Mouse (Mus musculus): ENCODE results near the gene Olfr402. TPM values are rescaled to one million over a fixed set of nuclear protein-coding genes. Genes with fewer than 3 reads are reported as not detected.
"Not testable (repeated sequence)": the region's sequence is repeated elsewhere in the genome, so short reads cannot be mapped to it uniquely, and the experiment has no call there.

Olfr402 gene
- polyA plus RNA-seq (2016; fragmentation: Nextera tagmentation; extraction: Ambion mirVana), result not detected in 2 replicates

DNA sequence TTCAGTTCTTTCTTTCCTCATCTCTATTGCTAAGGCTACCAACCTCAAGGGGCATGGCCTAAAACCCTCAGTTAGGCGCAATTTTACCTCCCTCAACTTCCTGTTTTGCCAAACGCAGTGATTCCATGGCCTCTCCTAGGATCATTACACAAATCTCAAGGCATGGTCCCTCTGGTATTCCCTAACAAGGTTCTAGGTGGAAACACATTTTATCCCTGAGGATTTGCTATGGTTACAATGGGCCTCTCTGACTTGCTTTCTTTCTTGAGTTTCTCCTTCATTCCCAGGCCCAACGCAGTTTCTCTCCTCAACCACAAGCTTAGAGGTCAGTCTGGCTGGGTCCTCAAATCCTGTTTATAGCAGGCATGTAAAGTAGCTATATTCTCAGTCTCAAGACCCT, at the start of gene Olfr402:
TSS of gene Olfr402 (plus strand) at position 301 of the 400 bp plus-strand sequence.
- Histone ChIP-seq H3K27me3 (ENCODE audit: poor library complexity, severe bottlenecking) (no peaks in the 10 kb centered on the region), H3K4me1 (no peaks in the 10 kb centered on the region), H3K27ac (no peak within 1 kb of the TSS), H3K4me3 (no peak within 1 kb of the TSS), H3K36me3 (replicated peaks) (no peaks in the 10 kb centered on the region), H3K9me3 (peaks cover 83% of the 10 kb centered on the region)
- 62% methylated on average over 3 of the region's 3 CpGs for WGBS
- DNase-seq (ENCODE audit: extremely low spot score, low spot score), result no peak

DNA sequence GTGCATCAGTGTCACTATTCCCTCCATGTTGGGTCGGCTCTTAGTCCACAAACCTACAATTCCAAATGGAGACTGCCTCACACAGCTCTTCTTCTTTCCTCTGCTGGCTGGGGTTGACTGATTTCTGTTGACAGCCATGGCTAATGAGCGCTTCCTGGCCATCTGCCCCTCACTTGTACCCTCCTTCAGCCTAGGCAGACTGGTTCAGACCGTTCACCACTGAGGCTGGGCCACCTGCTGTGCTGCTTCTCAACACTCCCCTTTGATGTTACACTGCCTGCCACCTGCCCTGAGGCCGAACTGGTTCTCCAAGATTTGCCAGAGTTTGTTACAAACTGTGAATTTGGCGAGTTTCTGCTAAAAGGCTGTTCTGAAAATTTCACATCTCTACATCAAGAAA, 48.3 kb upstream of the Olfr402 start:
- Histone ChIP-seq H3K9me3 (peaks cover 62% of the 10 kb centered on the region), H3K4me1 (no peaks in the 10 kb centered on the region), H3K36me3 (replicated peaks) (no peaks in the 10 kb centered on the region), H3K4me3 (no peak overlapping the region), H3K27ac (no peak overlapping the region), H3K27me3 (ENCODE audit: poor library complexity, severe bottlenecking) (no peaks in the 10 kb centered on the region)
- DNase-seq (ENCODE audit: extremely low spot score, low spot score), result no peak
- 43% methylated on average over 5 of the region's 5 CpGs for WGBS

DNA sequence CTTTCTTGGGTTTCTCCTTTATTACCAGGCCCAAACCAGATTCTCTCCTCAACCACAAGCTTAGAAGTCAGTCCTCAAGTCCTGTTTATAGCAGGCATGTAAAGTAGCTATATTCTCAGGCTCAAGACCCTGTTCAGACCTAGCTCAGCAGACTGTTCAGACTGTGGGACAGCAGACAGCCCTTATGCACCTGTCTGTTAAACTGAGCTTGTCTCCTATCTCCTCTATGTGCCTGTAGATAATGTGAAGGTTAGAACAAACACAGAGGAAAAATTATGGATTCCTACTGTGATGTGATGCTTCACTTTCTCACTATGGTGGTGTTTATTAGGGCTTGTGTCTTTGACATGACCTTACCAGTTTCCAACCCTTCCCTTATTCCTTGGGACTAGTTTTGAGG, 39.9 kb upstream of the Olfr402 start, which contains the start of gene Olfr401:
TSS of gene Olfr401 (plus strand) at position 301 of the 400 bp plus-strand sequence.
- Histone ChIP-seq H3K4me3 (no peak within 1 kb of the TSS), H3K36me3 (replicated peaks) (no peaks in the 10 kb centered on the region), H3K4me1 (no peaks in the 10 kb centered on the region), H3K27ac (no peak within 1 kb of the TSS), H3K9me3 (peaks cover 62% of the 10 kb centered on the region), H3K27me3 (ENCODE audit: poor library complexity, severe bottlenecking) (no peaks in the 10 kb centered on the region)
- no peak for DNase-seq (ENCODE audit: extremely low spot score, low spot score)

DNA sequence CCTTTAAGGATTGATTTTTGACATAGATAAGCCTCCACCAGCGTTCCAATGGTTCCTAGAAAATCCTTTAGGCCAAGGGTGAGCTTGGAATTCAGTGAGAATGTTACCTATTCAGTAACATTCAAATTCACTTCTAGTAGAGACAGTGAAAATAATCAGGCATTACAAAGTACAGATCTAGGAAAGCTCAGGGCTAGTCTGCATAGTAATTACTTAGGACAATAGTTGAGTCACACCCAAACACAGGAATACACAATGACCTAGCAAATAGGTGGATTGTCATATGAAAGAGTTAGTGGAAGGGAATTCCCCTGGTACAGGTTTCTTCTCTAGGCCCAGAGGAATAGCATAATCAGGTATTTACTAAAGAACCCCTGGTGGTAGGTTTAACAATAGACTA, 13.3 kb upstream of the Olfr402 start:
- not testable (repeated sequence) for DNase-seq (ENCODE audit: extremely low spot score, low spot score); H3K4me3 ChIP-seq; H3K27ac ChIP-seq; H3K4me1 ChIP-seq; H3K36me3 ChIP-seq (replicated peaks); H3K27me3 ChIP-seq (ENCODE audit: poor library complexity, severe bottlenecking)
- WGBS, result 40% methylated on average over 1 of the region's 1 CpGs
- H3K9me3 ChIP-seq, result peaks cover 88% of the 10 kb centered on the region

DNA sequence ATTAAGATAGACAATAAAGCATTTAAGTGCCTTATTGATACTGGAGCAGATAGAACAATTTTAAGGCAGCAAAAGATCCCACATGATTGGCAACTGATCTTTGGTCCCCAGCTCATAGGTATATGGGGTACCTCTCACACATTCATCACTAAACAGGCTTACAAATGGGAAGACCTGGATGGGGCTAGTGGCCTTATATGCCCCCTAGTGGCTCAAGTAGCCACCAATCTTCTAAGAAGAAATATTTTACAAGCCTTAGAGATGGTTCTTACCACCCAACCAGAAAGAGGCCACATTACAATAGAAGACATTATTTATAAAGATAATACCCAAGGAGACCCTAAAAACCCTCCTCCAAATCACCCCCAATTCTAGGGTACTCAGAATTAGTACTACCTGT, 7.5 kb upstream of the Olfr402 start:
- peaks cover 95% of the 10 kb centered on the region for H3K9me3 ChIP-seq
- DNase-seq (ENCODE audit: extremely low spot score, low spot score), result no peak
- H3K4me1 ChIP-seq, result no peaks in the 10 kb centered on the region
- H3K27me3 ChIP-seq (ENCODE audit: poor library complexity, severe bottlenecking), result no peaks in the 10 kb centered on the region
- H3K36me3 ChIP-seq (replicated peaks), result no peaks in the 10 kb centered on the region
- H3K27ac ChIP-seq, result no peak overlapping the region
- H3K4me3 ChIP-seq, result no peak overlapping the region

DNA sequence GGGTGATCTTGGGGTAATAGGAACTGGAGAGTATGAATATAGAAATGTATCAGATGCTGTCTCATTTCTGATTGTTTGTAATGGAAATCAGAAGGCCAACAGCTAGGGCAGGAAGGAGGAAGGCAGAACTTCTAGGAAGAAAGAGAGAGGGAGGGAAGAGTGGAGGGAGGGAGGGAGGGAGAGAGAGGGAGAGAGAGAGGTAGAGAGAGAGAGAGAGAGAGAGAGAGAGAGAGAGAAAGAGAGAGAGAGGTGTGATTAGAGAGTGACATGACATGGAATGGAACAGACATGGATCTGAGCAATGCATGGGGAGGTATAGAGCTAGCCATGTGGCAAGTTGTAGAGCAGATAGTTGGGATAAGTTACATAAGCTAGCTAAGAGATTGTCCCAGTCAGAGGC, 15.4 kb downstream of the Olfr402 start:
- no peak overlapping the region for H3K4me3 ChIP-seq
- H3K36me3 ChIP-seq (replicated peaks), result no peaks in the 10 kb centered on the region
- H3K9me3 ChIP-seq, result peaks cover 14% of the 10 kb centered on the region
- no peaks in the 10 kb centered on the region for H3K4me1 ChIP-seq
- H3K27me3 ChIP-seq (ENCODE audit: poor library complexity, severe bottlenecking), result no peaks in the 10 kb centered on the region
- no peak overlapping the region for H3K27ac ChIP-seq
- DNase-seq (ENCODE audit: extremely low spot score, low spot score), result no peak

DNA sequence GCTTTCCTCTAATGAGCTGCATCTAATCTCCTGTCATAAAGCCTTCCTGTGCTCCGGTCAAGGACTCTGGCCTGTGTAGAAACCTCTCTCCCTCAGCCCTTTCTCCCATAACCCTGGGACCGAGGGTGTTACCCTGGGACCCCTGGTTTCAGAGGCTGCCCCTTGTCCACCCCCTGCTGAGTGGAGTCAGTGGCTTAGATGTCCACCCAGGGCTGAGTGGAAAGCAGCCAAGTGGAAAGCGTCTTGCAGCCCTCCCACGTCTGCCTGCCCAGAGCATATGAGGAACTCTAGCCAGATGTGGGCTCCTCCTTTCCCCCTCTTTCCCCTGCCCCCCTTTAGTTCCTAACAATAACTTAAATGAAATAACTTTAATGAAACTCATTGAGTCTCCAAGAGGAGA, 29.8 kb downstream of the Olfr402 start:
- no peaks in the 10 kb centered on the region for H3K4me1 ChIP-seq
- H3K9me3 ChIP-seq, result peaks cover 77% of the 10 kb centered on the region

DNA sequence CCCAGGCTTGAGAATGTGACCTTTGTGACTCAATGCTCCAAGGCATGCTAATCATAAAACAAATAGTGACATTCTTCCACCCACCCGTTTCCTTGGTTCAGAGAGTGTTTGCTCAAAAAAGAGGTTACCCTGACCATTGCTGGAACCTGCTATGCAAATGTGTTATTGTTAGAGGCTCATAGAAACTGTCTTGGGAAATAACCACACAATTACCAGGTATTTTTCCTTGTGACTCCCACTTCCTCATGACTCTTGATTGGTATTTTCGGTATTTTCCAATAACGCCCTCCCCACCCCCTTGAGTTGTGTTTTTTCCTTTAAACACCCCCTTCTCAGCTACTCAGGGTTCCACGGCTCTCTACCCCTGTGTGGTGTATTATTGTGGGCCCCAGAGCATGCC, 30.4 kb downstream of the Olfr402 start:
- Histone ChIP-seq H3K4me3 (no peak overlapping the region), H3K27me3 (ENCODE audit: poor library complexity, severe bottlenecking) (no peaks in the 10 kb centered on the region), H3K9me3 (peaks cover 78% of the 10 kb centered on the region), H3K27ac (no peak overlapping the region), H3K36me3 (replicated peaks) (no peaks in the 10 kb centered on the region), H3K4me1 (no peaks in the 10 kb centered on the region)
- DNase-seq (ENCODE audit: extremely low spot score, low spot score), result no peak
- 88% methylated on average over 4 of the region's 4 CpGs for WGBS

More for the DNA sequence above, 29.8 kb downstream of the Olfr402 start:
- WGBS, result 84% methylated on average over 4 of the region's 4 CpGs
- DNase-seq (ENCODE audit: extremely low spot score, low spot score), result no peak
- Histone ChIP-seq H3K36me3 (replicated peaks) (no peaks in the 10 kb centered on the region), H3K27me3 (ENCODE audit: poor library complexity, severe bottlenecking) (no peaks in the 10 kb centered on the region), H3K27ac (no peak overlapping the region), H3K4me3 (no peak overlapping the region)

DNA sequence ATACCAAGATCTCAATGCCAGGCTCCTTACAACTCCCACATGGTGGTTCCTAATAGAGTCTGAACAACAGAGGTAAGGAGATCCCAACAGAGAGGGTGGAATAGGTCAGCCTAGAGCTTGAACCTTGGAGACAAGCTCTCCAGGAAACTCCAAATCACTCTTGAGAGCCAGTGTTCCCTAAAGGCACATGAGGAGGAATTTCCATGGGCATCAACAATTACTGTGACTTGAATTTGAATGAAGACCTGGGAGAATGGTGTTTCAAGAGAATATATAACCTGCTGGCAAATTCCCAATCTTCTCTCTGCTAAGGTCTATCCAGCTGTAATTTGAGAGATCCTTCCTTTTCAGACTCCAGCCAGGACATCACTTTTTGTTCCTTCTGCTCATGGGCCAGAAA, 32.6 kb downstream of the Olfr402 start, which contains the start of gene Olfr403:
TSS of gene Olfr403 (plus strand) at position 301 of the 400 bp plus-strand sequence.
- Histone ChIP-seq H3K27me3 (ENCODE audit: poor library complexity, severe bottlenecking) (no peaks in the 10 kb centered on the region), H3K36me3 (replicated peaks) (no peaks in the 10 kb centered on the region), H3K27ac (no peak within 1 kb of the TSS), H3K4me1 (no peaks in the 10 kb centered on the region), H3K9me3 (peaks cover 71% of the 10 kb centered on the region), H3K4me3 (no peak within 1 kb of the TSS)
- DNase-seq (ENCODE audit: extremely low spot score, low spot score), result no peak

Other genes starting within 250 kb of the Olfr402 start
- gene Olfr395, start 244.2 kb upstream of the Olfr402 start, polyA plus RNA-seq (2016; fragmentation: Nextera tagmentation; extraction: Ambion mirVana), result not detected in 2 replicates
- gene Olfr23, start 216.9 kb upstream of the Olfr402 start, polyA plus RNA-seq (2016; fragmentation: Nextera tagmentation; extraction: Ambion mirVana), result not detected in 2 replicates
- not detected in 2 replicates for gene Olfr397, start 192.7 kb upstream of the Olfr402 start, polyA plus RNA-seq (2016; fragmentation: Nextera tagmentation; extraction: Ambion mirVana)
- not detected in 2 replicates for gene Olfr398, start 163.1 kb upstream of the Olfr402 start, polyA plus RNA-seq (2016; fragmentation: Nextera tagmentation; extraction: Ambion mirVana)
- not detected in 2 replicates for gene Olfr139, start 97.0 kb upstream of the Olfr402 start, polyA plus RNA-seq (2016; fragmentation: Nextera tagmentation; extraction: Ambion mirVana)
- gene Olfr399, start 96.9 kb upstream of the Olfr402 start, polyA plus RNA-seq (2016; fragmentation: Nextera tagmentation; extraction: Ambion mirVana), result not detected in 2 replicates
- not detected in 2 replicates for gene Zfp616, start 83.6 kb upstream of the Olfr402 start, polyA plus RNA-seq (2016; fragmentation: Nextera tagmentation; extraction: Ambion mirVana)
- not detected in 2 replicates for gene Olfr401, start 39.8 kb upstream of the Olfr402 start, polyA plus RNA-seq (2016; fragmentation: Nextera tagmentation; extraction: Ambion mirVana)
- not detected in 2 replicates for gene Olfr403, start 32.7 kb downstream of the Olfr402 start, polyA plus RNA-seq (2016; fragmentation: Nextera tagmentation; extraction: Ambion mirVana)
- not detected in 2 replicates for gene Olfr43, start 57.9 kb downstream of the Olfr402 start, polyA plus RNA-seq (2016; fragmentation: Nextera tagmentation; extraction: Ambion mirVana)
- not detected in 2 replicates for gene Olfr406, start 106.3 kb downstream of the Olfr402 start, polyA plus RNA-seq (2016; fragmentation: Nextera tagmentation; extraction: Ambion mirVana)
- not detected in 2 replicates for gene Olfr59, start 130.2 kb downstream of the Olfr402 start, polyA plus RNA-seq (2016; fragmentation: Nextera tagmentation; extraction: Ambion mirVana)
- not detected in 2 replicates for gene Olfr410, start 184.5 kb downstream of the Olfr402 start, polyA plus RNA-seq (2016; fragmentation: Nextera tagmentation; extraction: Ambion mirVana)
- gene Olfr411, start 199.1 kb downstream of the Olfr402 start, polyA plus RNA-seq (2016; fragmentation: Nextera tagmentation; extraction: Ambion mirVana), result not detected in 2 replicates
- gene Olfr412, start 208.5 kb downstream of the Olfr402 start, polyA plus RNA-seq (2016; fragmentation: Nextera tagmentation; extraction: Ambion mirVana), result not detected in 2 replicates

Measured in forebrain, embryonic 10.5 days (tissue).